Comparison of ENCODE assay signal across 13 mouse cellular contexts in genomic region chr13:71690069-71690817, GRCm38 (mm10).
DNase-seq lines count a peak whose midpoint lies in the region; ATAC-seq lines count a peak whose summit lies in the region.
"Had no signal": no experiment of that assay in that cellular context is flagged by ENCODE, and none has a peak within 500 bp of the region (broad histone marks: within the 10 kb centered on the region; RNA-seq: fewer than 3 reads in every experiment).

No protein-coding gene starts in this region.

- peak; percentile 25 for DNase-seq in R1 (ENCODE audit: low read depth, low spot score)
- peak; percentile 49 for DNase-seq in embryonic facial prominence, embryonic 10.5 days (ENCODE audit: low spot score)
- DNase-seq in hindbrain, embryonic 10.5 days (ENCODE audit: low spot score) = peak; percentile 31
- no peak for DNase-seq in urinary bladder, adult 2 months (ENCODE audit: low spot score)
- no peak for DNase-seq in frontal cortex, postnatal 25 days (ENCODE audit: low spot score in 2 of 2)
- DNase-seq in ovary, adult 18-20 months (ENCODE audit: low spot score) = no peak
- DNase-seq: cerebellum, postnatal 36 days had no signal

- no peak overlapping the region for H3K9ac ChIP-seq in midbrain, embryonic 12.5 days (replicated peaks)
- H3K9ac ChIP-seq: heart, embryonic 13.5 days; limb, embryonic 15.5 days had no signal

- H3K4me1 ChIP-seq in embryonic facial prominence, embryonic 10.5 days = peaks cover 27% of the 10 kb centered on the region
- peaks cover 18% of the 10 kb centered on the region for H3K4me1 ChIP-seq in hindbrain, embryonic 10.5 days (replicated peaks)
- peaks cover 11% of the 10 kb centered on the region for H3K4me1 ChIP-seq in midbrain, embryonic 12.5 days
- H3K4me1 ChIP-seq: heart, embryonic 13.5 days had no signal

- H3K4me3 ChIP-seq in embryonic facial prominence, embryonic 10.5 days = peak overlapping the region; percentile 34
- peak overlapping the region; percentile 24 for H3K4me3 ChIP-seq in hindbrain, embryonic 10.5 days
- no peak overlapping the region; the same call in 1 of the 2 replicates for H3K4me3 ChIP-seq in midbrain, embryonic 12.5 days
- H3K4me3 ChIP-seq: heart, embryonic 13.5 days; limb, embryonic 15.5 days had no signal

- no peaks in the 10 kb centered on the region for H3K36me3 ChIP-seq in embryonic facial prominence, embryonic 10.5 days (replicated peaks)
- H3K36me3 ChIP-seq in hindbrain, embryonic 10.5 days = no peaks in the 10 kb centered on the region
- no peaks in the 10 kb centered on the region for H3K36me3 ChIP-seq in midbrain, embryonic 12.5 days
- H3K36me3 ChIP-seq: heart, embryonic 13.5 days; limb, embryonic 15.5 days had no signal

- no peaks in the 10 kb centered on the region for H3K9me3 ChIP-seq in embryonic facial prominence, embryonic 10.5 days
- H3K9me3 ChIP-seq in hindbrain, embryonic 10.5 days = no peaks in the 10 kb centered on the region
- H3K9me3 ChIP-seq in midbrain, embryonic 12.5 days = no peaks in the 10 kb centered on the region
- H3K9me3 ChIP-seq: heart, embryonic 13.5 days; limb, embryonic 15.5 days had no signal

- H3K27ac ChIP-seq in embryonic facial prominence, embryonic 10.5 days (replicated peaks) = no peak overlapping the region
- 0 out of 2 replicates have a peak overlapping the region, but pooled peaks have one; percentile 59 for H3K27ac ChIP-seq in hindbrain, embryonic 10.5 days
- peak overlapping the region; percentile 55; the same call in 1 of the 2 replicates for H3K27ac ChIP-seq in midbrain, embryonic 12.5 days (replicated peaks)
- H3K27ac ChIP-seq: heart, embryonic 13.5 days; limb, embryonic 15.5 days had no signal

- peak; percentile 77 for ATAC-seq in midbrain, embryonic 12.5 days (ENCODE audit: low FRiP score, low read depth)
- ATAC-seq in erythroblast, adult 5-6 weeks (replicated peaks; ENCODE audit: low FRiP score, poor library complexity, severe bottlenecking) = no peak
- ATAC-seq: inflammation-experienced regulatory T-cells, adult 6 months had no signal

- peak overlapping the region; percentile 40 for H3K4me2 ChIP-seq in midbrain, embryonic 12.5 days (replicated peaks)
- H3K4me2 ChIP-seq: heart, embryonic 13.5 days; limb, embryonic 15.5 days had no signal

- H3K27me3 ChIP-seq in embryonic facial prominence, embryonic 10.5 days (replicated peaks; ENCODE audit: low read depth, poor library complexity, severe bottlenecking) = no peaks in the 10 kb centered on the region; the same call in 1 of the 2 replicates
- no peaks in the 10 kb centered on the region; the same call in 1 of the 2 replicates for H3K27me3 ChIP-seq in hindbrain, embryonic 10.5 days (ENCODE audit: insufficient read depth, poor library complexity, severe bottlenecking)
- H3K27me3 ChIP-seq in midbrain, embryonic 12.5 days = no peaks in the 10 kb centered on the region
- H3K27me3 ChIP-seq: CH12.LX had no signal

- WGBS in embryonic facial prominence, embryonic 10.5 days = 19% methylated on average over 20 of the region's 20 CpGs
- WGBS in hindbrain, embryonic 10.5 days = 32% methylated on average over 20 of the region's 20 CpGs
- WGBS in midbrain, embryonic 12.5 days = 18% methylated on average over 20 of the region's 20 CpGs

Comparison
In these comparisons a context has a peak if more than half of its experiments do, and no peak if none do; other contexts are left out.
1. DNase-seq: peak in R1 (single experiment), embryonic facial prominence, embryonic 10.5 days (single experiment) and hindbrain, embryonic 10.5 days (single experiment); none in urinary bladder, adult 2 months (single experiment), frontal cortex, postnatal 25 days (0 of 2) and ovary, adult 18-20 months (single experiment).